Mouse (Mus musculus) olfactory bulb, adult 2 months (tissue): ENCODE data around the gene Phc2.

Experiments used
- CTCF ChIP-seq: fragments of 200-500 bp; IDR thresholded peaks from 2 replicates; pipeline ENCODE4 v1.5.1; 2012; ENCODE audit warnings: low read depth, mild to moderate bottlenecking, low read length, moderate library complexity; ENCODE audit not compliant: insufficient read depth
- POLR2A ChIP-seq: fragments of 200-500 bp; IDR thresholded peaks from 2 replicates; pipeline ENCODE4 v1.6.1; 2012; ENCODE audit warnings: mild to moderate bottlenecking, low read depth, low read length, moderate library complexity; ENCODE audit not compliant: insufficient read depth

GRCm38 (mm10) chr4:128618246-128618911 is 36.1 kb upstream of the Phc2 start, which contains the start of gene Tlr12:
- TF ChIP-seq CTCF: no peak
- TF ChIP-seq POLR2A: no peak
